7 mouse cellular contexts compared by ENCODE assay signal in genomic region chr7:111083733-111084120, GRCm38 (mm10). TPM values are rescaled to one million over a fixed set of nuclear protein-coding genes. Genes with fewer than 3 reads are reported as not detected.
DNase-seq lines count a peak whose midpoint lies in the region; ATAC-seq and TF ChIP-seq lines count a peak whose summit lies in the region.

No protein-coding gene starts in this region.

- ATAC-seq in lung, postnatal 0 days, result no peak
- no peak for ATAC-seq in embryonic facial prominence, embryonic 13.5 days (ENCODE audit: insufficient number of reproducible peaks, insufficient read depth, low FRiP score, low TSS enrichment, low read depth)

- TF ChIP-seq POLR2A in small intestine, adult 2 months (IDR thresholded peaks at IDR 0.05; ENCODE audit: low read depth, low read length), result no peak

- peak overlapping the region; percentile 69 for H3K4me2 ChIP-seq in lung, postnatal 0 days (replicated peaks; ENCODE audit: low read depth, low read length)
- peak overlapping the region; percentile 65 for H3K4me2 ChIP-seq in embryonic facial prominence, embryonic 13.5 days

- peak; percentile 32 for DNase-seq in lung, postnatal 0 days (ENCODE audit: low spot score)
- no peak for DNase-seq in lung, postnatal 14 days
- DNase-seq in limb, embryonic 10.5 days (ENCODE audit: low spot score), result no peak
- DNase-seq in cerebellum, postnatal 14 days, result no peak
- no peak for DNase-seq in thymus, postnatal 25 days

- H3K27me3 ChIP-seq in lung, postnatal 0 days (replicated peaks; ENCODE audit: insufficient read depth, low read length), result no peaks in the 10 kb centered on the region
- H3K27me3 ChIP-seq in embryonic facial prominence, embryonic 13.5 days, result no peaks in the 10 kb centered on the region
- H3K27me3 ChIP-seq in limb, embryonic 10.5 days (ENCODE audit: low read depth, poor library complexity, severe bottlenecking), result no peaks in the 10 kb centered on the region
- no peaks in the 10 kb centered on the region for H3K27me3 ChIP-seq in small intestine, adult 2 months (ENCODE audit: control insufficient read depth, insufficient read depth, low read length)

- H3K27ac ChIP-seq in lung, postnatal 0 days (ENCODE audit: low read length), result peak overlapping the region; percentile 99
- H3K27ac ChIP-seq in embryonic facial prominence, embryonic 13.5 days, result peak overlapping the region; percentile 100
- H3K27ac ChIP-seq in limb, embryonic 10.5 days, result peak overlapping the region; percentile 100
- H3K27ac ChIP-seq in small intestine, adult 2 months (ENCODE audit: insufficient read depth, low read depth, low read length), result peak overlapping the region; percentile 98

- H3K4me3 ChIP-seq in lung, postnatal 0 days (ENCODE audit: low read depth, low read length), result peak overlapping the region; percentile 84
- peak overlapping the region; percentile 68 for H3K4me3 ChIP-seq in embryonic facial prominence, embryonic 13.5 days
- H3K4me3 ChIP-seq in limb, embryonic 10.5 days, result peak overlapping the region; percentile 100
- peak overlapping the region; percentile 73; the same call in 1 of the 2 replicates for H3K4me3 ChIP-seq in small intestine, adult 2 months (ENCODE audit: low read depth, low read length)

- no peak for TF ChIP-seq CTCF in lung, postnatal 0 days (IDR thresholded peaks at IDR 0.05)
- TF ChIP-seq CTCF in small intestine, adult 2 months (IDR thresholded peaks at IDR 0.05; ENCODE audit: extremely low read depth, insufficient read length, insufficient replicate concordance, low read depth, low read length), result no peak

- H3K4me1 ChIP-seq in lung, postnatal 0 days (ENCODE audit: insufficient read depth, low read depth, low read length), result no peaks in the 10 kb centered on the region; the same call in 1 of the 2 replicates
- H3K4me1 ChIP-seq in embryonic facial prominence, embryonic 13.5 days, result peaks cover 24% of the 10 kb centered on the region
- H3K4me1 ChIP-seq in limb, embryonic 10.5 days, result peaks cover 16% of the 10 kb centered on the region
- H3K4me1 ChIP-seq in small intestine, adult 2 months (ENCODE audit: control insufficient read depth, insufficient read depth, insufficient read length, low read length), result no peaks in the 10 kb centered on the region; the same call in 1 of the 2 replicates

- H3K9ac ChIP-seq in lung, postnatal 0 days (replicated peaks; ENCODE audit: low read depth), result peak overlapping the region; percentile 74
- H3K9ac ChIP-seq in embryonic facial prominence, embryonic 13.5 days, result peak overlapping the region; percentile 100

- 9% methylated on average over 4 of the region's 4 CpGs for WGBS in lung, postnatal 0 days
- WGBS in embryonic facial prominence, embryonic 13.5 days, result 7% methylated on average over 4 of the region's 4 CpGs
- WGBS in limb, embryonic 10.5 days, result 16% methylated on average over 4 of the region's 4 CpGs
- WGBS in small intestine, adult 2 months, result 3% methylated on average over 4 of the region's 4 CpGs

- 0 out of 2 replicates have a peak, but pooled peaks have one; percentile 3 for TF ChIP-seq EP300 in lung, postnatal 0 days (IDR thresholded peaks at IDR 0.05)

- peaks cover 19% of the 10 kb centered on the region for H3K36me3 ChIP-seq in lung, postnatal 0 days (ENCODE audit: insufficient read depth, low read length)
- peaks cover 28% of the 10 kb centered on the region for H3K36me3 ChIP-seq in embryonic facial prominence, embryonic 13.5 days
- peaks cover 35% of the 10 kb centered on the region for H3K36me3 ChIP-seq in limb, embryonic 10.5 days
- H3K36me3 ChIP-seq in small intestine, adult 2 months (ENCODE audit: control insufficient read depth, insufficient read depth, low read length), result peaks cover 25% of the 10 kb centered on the region

- H3K9me3 ChIP-seq in lung, postnatal 0 days (ENCODE audit: low read length), result no peaks in the 10 kb centered on the region
- no peaks in the 10 kb centered on the region for H3K9me3 ChIP-seq in embryonic facial prominence, embryonic 13.5 days
- H3K9me3 ChIP-seq in limb, embryonic 10.5 days (replicated peaks), result no peaks in the 10 kb centered on the region

RNA-seq across cellular contexts. Expression of gene Eif4g2, which starts 0.9 kb away (rescaled TPM):
- polyA plus RNA-seq in lung, postnatal 0 days (2015; fragmentation: Nextera tagmentation; extraction: Ambion mirVana), result 325 and 363 TPM in 2 replicates
- 810 and 879 TPM in 2 replicates for polyA plus RNA-seq in embryonic facial prominence, embryonic 13.5 days (2015; fragmentation: Nextera tagmentation; extraction: Ambion mirVana)
- 1,318 and 1,349 TPM in 2 replicates for polyA plus RNA-seq in limb, embryonic 10.5 days (2016; fragmentation: Nextera tagmentation; extraction: Ambion mirVana)
- 17.3 and 28.7 TPM in 2 replicates for polyA plus RNA-seq in small intestine, adult 2 months (2012; rRNA removed)

RNA-seq across cellular contexts. Expression of gene Ctr9, which starts 55.0 kb away (rescaled TPM):
- polyA plus RNA-seq in lung, postnatal 0 days (2015; fragmentation: Nextera tagmentation; extraction: Ambion mirVana), result 33.8 and 42.0 TPM in 2 replicates
- polyA plus RNA-seq in embryonic facial prominence, embryonic 13.5 days (2015; fragmentation: Nextera tagmentation; extraction: Ambion mirVana), result 82.4 and 88.9 TPM in 2 replicates
- 64.1 and 80.1 TPM in 2 replicates for polyA plus RNA-seq in limb, embryonic 10.5 days (2016; fragmentation: Nextera tagmentation; extraction: Ambion mirVana)
- polyA plus RNA-seq in small intestine, adult 2 months (2012; rRNA removed), result 2.3 and 3.9 TPM in 2 replicates

Comparison
In these comparisons a context has a peak if more than half of its experiments do, and no peak if none do; other contexts are left out.
1. RNA of gene Eif4g2, which starts 0.9 kb away (polyA plus RNA-seq): 1,318 to 1,349 TPM in limb, embryonic 10.5 days, 810 to 879 TPM in embryonic facial prominence, embryonic 13.5 days and 325 to 363 TPM in lung, postnatal 0 days; 17.3 to 28.7 TPM in small intestine, adult 2 months; every median in the first group is over 10 times any median in the second.
2. Peak in every context shown above with its lines, with median percentiles within 50 percentile points of each other: H3K27ac ChIP-seq and H3K4me3 ChIP-seq.